Mouse (Mus musculus): ENCODE measurements around the gene Slc17a2. TPM values are rescaled to one million over a fixed set of nuclear protein-coding genes. Genes with fewer than 3 reads are reported as not detected.

Slc17a2 gene
- polyA plus RNA-seq, 1 experiment from 2014 or later: 1.5 TPM

Other genes with a start within 250 kb of the Slc17a2 start
- 2.7 and 4.4 TPM in 2 replicates for gene Hist1h3e, start 244.6 kb upstream of the Slc17a2 start, polyA plus RNA-seq (2015; fragmentation: Nextera tagmentation; extraction: Ambion mirVana)
- 75.0 and 100 TPM in 2 replicates for gene Hist1h2ae, start 235.8 kb upstream of the Slc17a2 start, polyA plus RNA-seq (2015; fragmentation: Nextera tagmentation; extraction: Ambion mirVana)
- 10.0 and 11.6 TPM in 2 replicates for gene Hist1h2bg, start 235.6 kb upstream of the Slc17a2 start, polyA plus RNA-seq (2015; fragmentation: Nextera tagmentation; extraction: Ambion mirVana)
- 4.0 and 6.7 TPM in 2 replicates for gene Hist1h2bf, start 232.8 kb upstream of the Slc17a2 start, polyA plus RNA-seq (2015; fragmentation: Nextera tagmentation; extraction: Ambion mirVana)
- gene Hist1h2ad, start 232.6 kb upstream of the Slc17a2 start, polyA plus RNA-seq (2015; fragmentation: Nextera tagmentation; extraction: Ambion mirVana): 3.6 and 4.1 TPM in 2 replicates
- gene Hist1h3d, start 231.2 kb upstream of the Slc17a2 start, polyA plus RNA-seq (2015; fragmentation: Nextera tagmentation; extraction: Ambion mirVana): 6.0 and 7.4 TPM in 2 replicates
- gene Hist1h4d, start 225.4 kb upstream of the Slc17a2 start, polyA plus RNA-seq (2015; fragmentation: Nextera tagmentation; extraction: Ambion mirVana): 125 and 146 TPM in 2 replicates
- 1.8 and 1.9 TPM in 2 replicates for gene Hist1h2be, start 185.9 kb upstream of the Slc17a2 start, polyA plus RNA-seq (2015; fragmentation: Nextera tagmentation; extraction: Ambion mirVana)
- gene Hist1h1e, start 184.4 kb upstream of the Slc17a2 start, polyA plus RNA-seq (2015; fragmentation: Nextera tagmentation; extraction: Ambion mirVana): 24.7 and 26.6 TPM in 2 replicates
- gene Hist1h2ac, start 123.0 kb upstream of the Slc17a2 start, polyA plus RNA-seq (2015; fragmentation: Nextera tagmentation; extraction: Ambion mirVana): 1.2 and 1.4 TPM in 2 replicates
- 136 and 151 TPM in 2 replicates for gene Hist1h2bc, start 122.8 kb upstream of the Slc17a2 start, polyA plus RNA-seq (2015; fragmentation: Nextera tagmentation; extraction: Ambion mirVana)
- 0.17 TPM in 1 of 2 replicates, not detected in the other for gene Hist1h1t, start 111.2 kb upstream of the Slc17a2 start, polyA plus RNA-seq (2015; fragmentation: Nextera tagmentation; extraction: Ambion mirVana)
- 7.3 and 8.8 TPM in 2 replicates for gene Hist1h4c, start 108.5 kb upstream of the Slc17a2 start, polyA plus RNA-seq (2015; fragmentation: Nextera tagmentation; extraction: Ambion mirVana)
- gene Hfe, start 96.1 kb upstream of the Slc17a2 start, polyA plus RNA-seq (2015; fragmentation: Nextera tagmentation; extraction: Ambion mirVana): 13.6 and 16.4 TPM in 2 replicates
- 81.0 and 85.5 TPM in 2 replicates for gene Hist1h1c, start 68.2 kb upstream of the Slc17a2 start, polyA plus RNA-seq (2015; fragmentation: Nextera tagmentation; extraction: Ambion mirVana)
- 6.4 and 7.3 TPM in 2 replicates for gene Hist1h3c, start 61.4 kb upstream of the Slc17a2 start, polyA plus RNA-seq (2015; fragmentation: Nextera tagmentation; extraction: Ambion mirVana)
- gene Hist1h2bb, start 60.3 kb upstream of the Slc17a2 start, polyA plus RNA-seq (2015; fragmentation: Nextera tagmentation; extraction: Ambion mirVana): 5.6 and 5.7 TPM in 2 replicates
- 60.0 and 64.5 TPM in 2 replicates for gene Hist1h2ab, start 55.9 kb upstream of the Slc17a2 start, polyA plus RNA-seq (2015; fragmentation: Nextera tagmentation; extraction: Ambion mirVana)
- gene Hist1h3b, start 54.7 kb upstream of the Slc17a2 start, polyA plus RNA-seq (2015; fragmentation: Nextera tagmentation; extraction: Ambion mirVana): 13.6 and 15.4 TPM in 2 replicates
- 2.7 and 4.1 TPM in 2 replicates for gene Hist1h4b, start 50.0 kb upstream of the Slc17a2 start, polyA plus RNA-seq (2015; fragmentation: Nextera tagmentation; extraction: Ambion mirVana)
- gene Hist1h4a, start 45.8 kb upstream of the Slc17a2 start, polyA plus RNA-seq (2015; fragmentation: Nextera tagmentation; extraction: Ambion mirVana): 0.40 TPM in 1 of 2 replicates, not detected in the other
- gene Hist1h3a, start 44.6 kb upstream of the Slc17a2 start, polyA plus RNA-seq (2015; fragmentation: Nextera tagmentation; extraction: Ambion mirVana): 6.4 and 7.6 TPM in 2 replicates
- 3.5 and 4.3 TPM in 2 replicates for gene Hist1h1a, start 43.3 kb upstream of the Slc17a2 start, polyA plus RNA-seq (2015; fragmentation: Nextera tagmentation; extraction: Ambion mirVana)
- gene Trim38, start 37.1 kb upstream of the Slc17a2 start, polyA plus RNA-seq (2015; fragmentation: Nextera tagmentation; extraction: Ambion mirVana): not detected in 2 replicates
- 6.5 and 7.5 TPM in 2 replicates for gene Slc17a3, start 32.4 kb downstream of the Slc17a2 start, polyA plus RNA-seq (2015; fragmentation: Nextera tagmentation; extraction: Ambion mirVana)
- 0.32 and 0.59 TPM in 2 replicates for gene Slc17a1, start 60.8 kb downstream of the Slc17a2 start, polyA plus RNA-seq (2015; fragmentation: Nextera tagmentation; extraction: Ambion mirVana)
- 0.09 and 0.24 TPM in 2 replicates for gene Slc17a4, start 108.0 kb downstream of the Slc17a2 start, polyA plus RNA-seq (2015; fragmentation: Nextera tagmentation; extraction: Ambion mirVana)
- not detected in 2 replicates for gene Hist1h2ba, start 127.2 kb downstream of the Slc17a2 start, polyA plus RNA-seq (2015; fragmentation: Nextera tagmentation; extraction: Ambion mirVana)
- not detected in 2 replicates for gene Hist1h2aa, start 127.5 kb downstream of the Slc17a2 start, polyA plus RNA-seq (2015; fragmentation: Nextera tagmentation; extraction: Ambion mirVana)
- gene Scgn, start 184.2 kb downstream of the Slc17a2 start, polyA plus RNA-seq (2015; fragmentation: Nextera tagmentation; extraction: Ambion mirVana): not detected in 2 replicates

All from liver, embryonic 15.5 days (tissue).